Mouse (Mus musculus) liver, embryonic 11.5 days (tissue): ENCODE measurements around the gene Slc6a14. TPM values are rescaled to one million over a fixed set of nuclear protein-coding genes. Genes with fewer than 3 reads are reported as not detected.

ENCODE experiments used
- ATAC-seq: fragments of 200-750 bp; cut with Nextera tagmentation; replicated peaks from 2 replicates; pipeline ENCODE4 v1.8.0; 2017; ENCODE audit warnings: moderate number of reproducible peaks, mild to moderate bottlenecking, moderate TSS enrichment, moderate library complexity; ENCODE audit not compliant: low FRiP score
- DNase-seq: peaks from one replicate; pipeline ENCODE4 v3.0.0-alpha.2; 2017; ENCODE audit warnings: low spot score
- H3K27ac ChIP-seq: fragments of 300-500 bp; sonication (generic); 2 replicates; pipeline ENCODE4 v1.5.1; 2014; ENCODE audit warnings: mild to moderate bottlenecking, low read depth, low read length, control low read depth
- H3K27me3 ChIP-seq: fragments of 300-500 bp; sonication (generic); replicated peaks from 2 replicates; pipeline ENCODE4 v1.6.1; 2014; ENCODE audit warnings: low read length, mixed read lengths; ENCODE audit not compliant: control insufficient read depth, insufficient read depth
- H3K36me3 ChIP-seq: fragments of 300-500 bp; sonication (generic); 2 replicates; pipeline ENCODE4 v1.6.1; 2014; ENCODE audit warnings: mild to moderate bottlenecking, low read length, moderate library complexity, mixed read lengths; ENCODE audit not compliant: control insufficient read depth, insufficient read depth
- H3K4me1 ChIP-seq: fragments of 300-500 bp; sonication (generic); replicated peaks from 2 replicates; pipeline ENCODE4 v1.6.1; 2014; ENCODE audit warnings: low read length, mixed read lengths; ENCODE audit not compliant: control insufficient read depth, insufficient read depth
- H3K4me2 ChIP-seq: fragments of 300-500 bp; sonication (generic); 2 replicates; pipeline ENCODE4 v1.6.1; 2014; ENCODE audit warnings: mild to moderate bottlenecking, control low read depth, moderate library complexity
- H3K4me3 ChIP-seq: fragments of 300-500 bp; sonication (generic); 2 replicates; pipeline ENCODE4 v1.5.1; 2014; ENCODE audit warnings: low read depth, low read length, control low read depth
- H3K9ac ChIP-seq: fragments of 300-500 bp; sonication (generic); 2 replicates; pipeline ENCODE4 v1.6.1; 2014; ENCODE audit warnings: low read depth, low read length, control low read depth
- H3K9me3 ChIP-seq: fragments of 300-500 bp; sonication (generic); 2 replicates; pipeline ENCODE4 v1.6.1; 2016; ENCODE audit warnings: low read length, inconsistent platforms, mixed read lengths; ENCODE audit not compliant: control insufficient read depth
- WGBS: fragments of 180-500 bp; shearing (Covaris S2); extraction: QIAGEN DNeasy Blood & Tissue Kit; methylation state at CpG from one replicate; pipeline ENCODE4 v1.1.7; 2014; 5-methylcytosine and 5-hydroxymethylcytosine counted together
- polyA plus RNA-seq: library from polyadenylated mRNA; unstranded; fragments of >200 nt; fragmentation: Nextera tagmentation; extraction: Ambion mirVana; gene quantifications from 2 replicates; pipeline ENCODE4 v1.2.1, GENCODE M21; 2014

Slc6a14 gene
- 0.08 and 0.14 TPM in 2 replicates for polyA plus RNA-seq

GRCm38 (mm10) chrX:21714829-21715228 lies at the start of gene Slc6a14:
Gene Slc6a14, plus strand, starts transcription at chrX:21714896.
- 55% methylated on average over 7 of the region's 7 CpGs for WGBS
- no peak for DNase-seq
- no peak for ATAC-seq

GRCm38 (mm10) chrX:21670896-21671295 lies 43.8 kb upstream of the Slc6a14 start:
- ATAC-seq (no peak), DNase-seq (no peak)
- Histone ChIP-seq H3K27me3 (no peaks in the 10 kb centered on the region), H3K27ac (no peak overlapping the region), H3K36me3 (no peaks in the 10 kb centered on the region), H3K4me3 (no peak overlapping the region), H3K9me3 (no peaks in the 10 kb centered on the region), H3K4me2 (no peak overlapping the region), H3K4me1 (no peaks in the 10 kb centered on the region), H3K9ac (no peak overlapping the region)
- 29% methylated on average over 7 of the region's 7 CpGs for WGBS

More at GRCm38 (mm10) chrX:21714829-21715228, at the start of gene Slc6a14:
- Histone ChIP-seq H3K27me3 (no peaks in the 10 kb centered on the region), H3K4me3 (no peak within 1 kb of the TSS), H3K4me1 (no peaks in the 10 kb centered on the region), H3K27ac (no peak within 1 kb of the TSS), H3K36me3 (no peaks in the 10 kb centered on the region), H3K4me2 (no peak within 1 kb of the TSS), H3K9ac (no peak within 1 kb of the TSS), H3K9me3 (no peaks in the 10 kb centered on the region)

GRCm38 (mm10) chrX:21695220-21695619 lies 19.5 kb upstream of the Slc6a14 start:
- Histone ChIP-seq H3K4me2 (no peak overlapping the region), H3K9me3 (no peaks in the 10 kb centered on the region), H3K27ac (no peak overlapping the region), H3K4me1 (no peaks in the 10 kb centered on the region), H3K36me3 (no peaks in the 10 kb centered on the region), H3K27me3 (no peaks in the 10 kb centered on the region), H3K4me3 (no peak overlapping the region), H3K9ac (no peak overlapping the region)
- DNase-seq (no peak), ATAC-seq (no peak)
- WGBS: 68% methylated on average over 6 of the region's 6 CpGs

- ATAC-seq (no peak), DNase-seq (no peak)
- H3K4me3 ChIP-seq: no peak overlapping the region
- no peaks in the 10 kb centered on the region for H3K4me1 ChIP-seq
- H3K36me3 ChIP-seq: no peaks in the 10 kb centered on the region
- no peak overlapping the region for H3K27ac ChIP-seq
- no peak overlapping the region for H3K4me2 ChIP-seq
- no peaks in the 10 kb centered on the region for H3K9me3 ChIP-seq
- no peak overlapping the region for H3K9ac ChIP-seq
- H3K27me3 ChIP-seq: no peaks in the 10 kb centered on the region
- WGBS: 84% methylated on average over 3 of the region's 3 CpGs
These were observed 19.0 kb upstream of the Slc6a14 start for GRCm38 (mm10) chrX:21695687-21696086.

- DNase-seq (no peak), ATAC-seq (no peak)
These were observed 13.1 kb upstream of the Slc6a14 start for GRCm38 (mm10) chrX:21701646-21702045.

GRCm38 (mm10) chrX:21704470-21704869 lies 10.2 kb upstream of the Slc6a14 start:
- H3K9me3 ChIP-seq: no peaks in the 10 kb centered on the region
- ATAC-seq (no peak), DNase-seq (no peak)
- no peaks in the 10 kb centered on the region for H3K36me3 ChIP-seq
- 78% methylated on average over 1 of the region's 1 CpGs for WGBS
- no peak overlapping the region for H3K9ac ChIP-seq
- no peaks in the 10 kb centered on the region for H3K27me3 ChIP-seq
- no peak overlapping the region for H3K4me3 ChIP-seq
- H3K27ac ChIP-seq: no peak overlapping the region
- H3K4me1 ChIP-seq: no peaks in the 10 kb centered on the region
- H3K4me2 ChIP-seq: no peak overlapping the region

More at GRCm38 (mm10) chrX:21701646-21702045, 13.1 kb upstream of the Slc6a14 start:
- WGBS: 70% methylated on average over 4 of the region's 4 CpGs
- no peak overlapping the region for H3K4me3 ChIP-seq
- H3K27ac ChIP-seq: no peak overlapping the region
- no peak overlapping the region for H3K4me2 ChIP-seq
- no peaks in the 10 kb centered on the region for H3K36me3 ChIP-seq
- H3K9ac ChIP-seq: no peak overlapping the region
- H3K4me1 ChIP-seq: no peaks in the 10 kb centered on the region
- H3K9me3 ChIP-seq: no peaks in the 10 kb centered on the region
- no peaks in the 10 kb centered on the region for H3K27me3 ChIP-seq

GRCm38 (mm10) chrX:21715293-21715692 lies 597 bp downstream of the Slc6a14 start:
- H3K27ac ChIP-seq: no peak overlapping the region
- no peaks in the 10 kb centered on the region for H3K27me3 ChIP-seq
- no peak for DNase-seq
- no peak overlapping the region for H3K4me3 ChIP-seq
- H3K9ac ChIP-seq: no peak overlapping the region
- no peaks in the 10 kb centered on the region for H3K9me3 ChIP-seq
- WGBS: 51% methylated on average over 5 of the region's 5 CpGs
- ATAC-seq: no peak
- no peak overlapping the region for H3K4me2 ChIP-seq
- no peaks in the 10 kb centered on the region for H3K36me3 ChIP-seq
- H3K4me1 ChIP-seq: no peaks in the 10 kb centered on the region

- Histone ChIP-seq H3K4me2 (no peak overlapping the region), H3K27ac (no peak overlapping the region), H3K4me3 (no peak overlapping the region), H3K4me1 (no peaks in the 10 kb centered on the region), H3K27me3 (no peaks in the 10 kb centered on the region), H3K9ac (no peak overlapping the region), H3K9me3 (no peaks in the 10 kb centered on the region), H3K36me3 (no peaks in the 10 kb centered on the region)
- 80% methylated on average over 2 of the region's 2 CpGs for WGBS
- ATAC-seq: no peak
- no peak for DNase-seq
These were observed 2.2 kb downstream of the Slc6a14 start for GRCm38 (mm10) chrX:21716885-21717284.

- no peak within 1 kb of the TSS for H3K27ac ChIP-seq
- H3K9me3 ChIP-seq: no peaks in the 10 kb centered on the region
- ATAC-seq: no peak
- H3K4me3 ChIP-seq: no peak within 1 kb of the TSS
- H3K27me3 ChIP-seq: no peaks in the 10 kb centered on the region
- H3K4me1 ChIP-seq: no peaks in the 10 kb centered on the region
- no peaks in the 10 kb centered on the region for H3K36me3 ChIP-seq
- H3K9ac ChIP-seq: no peak within 1 kb of the TSS
- no peak for DNase-seq
- no peak within 1 kb of the TSS for H3K4me2 ChIP-seq
These were observed 30.3 kb downstream of the Slc6a14 start, which contains the start of gene Gm28269 for GRCm38 (mm10) chrX:21744997-21745396. Gene Gm28269, minus strand, starts transcription at chrX:21745097.
